Comparison of ENCODE assay signal across 18 mouse cellular contexts in genomic region chr4:83468208-83468607, GRCm38 (mm10). TPM values are rescaled to one million over a fixed set of nuclear protein-coding genes. Genes with fewer than 3 reads are reported as not detected.
DNase-seq lines count a peak whose midpoint lies in the region; ATAC-seq and TF ChIP-seq lines count a peak whose summit lies in the region.
"Had no signal": no experiment of that assay in that cellular context is flagged by ENCODE, and none has a peak within 500 bp of the region (broad histone marks: within the 10 kb centered on the region; RNA-seq: fewer than 3 reads in every experiment).

No protein-coding gene starts in this region.

- H3K4me3 ChIP-seq in forebrain, embryonic 15.5 days = no peak overlapping the region
- no peak overlapping the region for H3K4me3 ChIP-seq in forebrain, embryonic 12.5 days (replicated peaks)
- no peak overlapping the region for H3K4me3 ChIP-seq in midbrain, embryonic 14.5 days (replicated peaks; ENCODE audit: low read depth, low read length)
- no peak overlapping the region for H3K4me3 ChIP-seq in midbrain, postnatal 0 days (ENCODE audit: low read depth, low read length)
- H3K4me3 ChIP-seq: limb, embryonic 15.5 days; liver, embryonic 15.5 days had no signal

- H3K4me1 ChIP-seq in forebrain, embryonic 15.5 days = 0 out of 2 replicates have a peak, but pooled peaks cover 4% of the 10 kb centered on the region
- H3K4me1 ChIP-seq in forebrain, embryonic 12.5 days = no peaks in the 10 kb centered on the region
- no peaks in the 10 kb centered on the region for H3K4me1 ChIP-seq in midbrain, embryonic 14.5 days (ENCODE audit: control insufficient read depth, insufficient read depth, low read length)
- H3K4me1 ChIP-seq in midbrain, postnatal 0 days (ENCODE audit: insufficient read depth, low read length) = no peaks in the 10 kb centered on the region
- H3K4me1 ChIP-seq: limb, embryonic 15.5 days; liver, embryonic 15.5 days had no signal

- no peaks in the 10 kb centered on the region for H3K9me3 ChIP-seq in forebrain, embryonic 15.5 days
- no peaks in the 10 kb centered on the region for H3K9me3 ChIP-seq in forebrain, embryonic 12.5 days
- H3K9me3 ChIP-seq in midbrain, embryonic 14.5 days (ENCODE audit: control insufficient read depth, low read length) = no peaks in the 10 kb centered on the region
- H3K9me3 ChIP-seq in midbrain, postnatal 0 days (ENCODE audit: low read length) = no peaks in the 10 kb centered on the region
- H3K9me3 ChIP-seq: limb, embryonic 15.5 days; liver, embryonic 15.5 days had no signal

- DNase-seq in midbrain, embryonic 14.5 days = no peak
- DNase-seq in midbrain, postnatal 0 days (ENCODE audit: low spot score) = no peak
- DNase-seq in ZHBTc4 (ENCODE audit: low read depth, low spot score) = peak; percentile 46
- no peak for DNase-seq in left cerebral cortex, adult 18-20 months (ENCODE audit: low spot score in 2 of 2)
- DNase-seq in urinary bladder, postnatal 10 days (ENCODE audit: low spot score) = no peak
- DNase-seq: adrenal gland, postnatal 10 days; gastrocnemius, postnatal 25 days; kidney, adult 8-10 months; kidney, postnatal 25 days; right cerebral cortex, postnatal 14 days; spleen, adult 18-20 months; thymus, postnatal 36 days had no signal

- 77% methylated on average over 3 of the region's 3 CpGs for WGBS in forebrain, embryonic 15.5 days
- WGBS in forebrain, embryonic 12.5 days = 76% methylated on average over 3 of the region's 3 CpGs
- WGBS in midbrain, embryonic 14.5 days = 64% methylated on average over 3 of the region's 3 CpGs
- 53% methylated on average over 3 of the region's 3 CpGs for WGBS in midbrain, postnatal 0 days

- no peak overlapping the region for H3K9ac ChIP-seq in forebrain, embryonic 15.5 days (replicated peaks)
- H3K9ac ChIP-seq in forebrain, embryonic 12.5 days = no peak overlapping the region
- no peak overlapping the region for H3K9ac ChIP-seq in midbrain, embryonic 14.5 days (replicated peaks; ENCODE audit: low read length)
- no peak overlapping the region for H3K9ac ChIP-seq in midbrain, postnatal 0 days (replicated peaks; ENCODE audit: low read length, poor library complexity, severe bottlenecking)
- H3K9ac ChIP-seq: limb, embryonic 15.5 days; liver, embryonic 15.5 days had no signal

- ATAC-seq in forebrain, embryonic 15.5 days (replicated peaks) = peak; percentile 43; the same call in 1 of the 2 replicates
- no peak for ATAC-seq in forebrain, embryonic 12.5 days (ENCODE audit: low FRiP score)
- no peak for ATAC-seq in midbrain, embryonic 14.5 days (ENCODE audit: low FRiP score, low TSS enrichment)
- ATAC-seq in midbrain, postnatal 0 days (ENCODE audit: low FRiP score) = no peak
- ATAC-seq: activated CD4-positive, CD25-positive, alpha-beta regulatory T cell, adult 4 months; lung, postnatal 0 days had no signal

- TF ChIP-seq CTCF in midbrain, postnatal 0 days (IDR thresholded peaks at IDR 0.05) = no peak

- H3K27me3 ChIP-seq in forebrain, embryonic 15.5 days = no peaks in the 10 kb centered on the region
- no peaks in the 10 kb centered on the region for H3K27me3 ChIP-seq in forebrain, embryonic 12.5 days
- H3K27me3 ChIP-seq in midbrain, embryonic 14.5 days (ENCODE audit: control insufficient read depth, insufficient read depth, low read length) = no peaks in the 10 kb centered on the region
- no peaks in the 10 kb centered on the region for H3K27me3 ChIP-seq in midbrain, postnatal 0 days (ENCODE audit: insufficient read depth, low read length)
- H3K27me3 ChIP-seq: limb, embryonic 15.5 days; liver, embryonic 15.5 days had no signal

- no peak overlapping the region for H3K4me2 ChIP-seq in forebrain, embryonic 15.5 days (replicated peaks)
- H3K4me2 ChIP-seq in forebrain, embryonic 12.5 days = no peak overlapping the region
- H3K4me2 ChIP-seq in midbrain, embryonic 14.5 days (ENCODE audit: low read length) = no peak overlapping the region
- no peak overlapping the region for H3K4me2 ChIP-seq in midbrain, postnatal 0 days (ENCODE audit: low read depth, low read length, poor library complexity, severe bottlenecking)
- H3K4me2 ChIP-seq: limb, embryonic 15.5 days; liver, embryonic 15.5 days had no signal

- no peak overlapping the region for H3K27ac ChIP-seq in forebrain, embryonic 15.5 days (replicated peaks)
- H3K27ac ChIP-seq in forebrain, embryonic 12.5 days = no peak overlapping the region
- H3K27ac ChIP-seq in midbrain, embryonic 14.5 days (replicated peaks; ENCODE audit: low read depth, low read length) = 0 out of 2 replicates have a peak overlapping the region, but pooled peaks have one; percentile 13
- no peak overlapping the region for H3K27ac ChIP-seq in midbrain, postnatal 0 days (ENCODE audit: low read depth, low read length)
- H3K27ac ChIP-seq: limb, embryonic 15.5 days; liver, embryonic 15.5 days had no signal

- peaks cover 81% of the 10 kb centered on the region for H3K36me3 ChIP-seq in forebrain, embryonic 15.5 days
- peaks cover 88% of the 10 kb centered on the region for H3K36me3 ChIP-seq in forebrain, embryonic 12.5 days (replicated peaks)
- peaks cover 88% of the 10 kb centered on the region for H3K36me3 ChIP-seq in midbrain, embryonic 14.5 days (ENCODE audit: control insufficient read depth, insufficient read depth, low read length)
- peaks cover 27% of the 10 kb centered on the region for H3K36me3 ChIP-seq in midbrain, postnatal 0 days (ENCODE audit: insufficient read depth, low read length)

RNA-seq across cellular contexts. Expression of gene Psip1, which starts 18.1 kb away (rescaled TPM):
- polyA plus RNA-seq in forebrain, embryonic 15.5 days (2015; fragmentation: Nextera tagmentation; extraction: Ambion mirVana) = 290 and 317 TPM in 2 replicates
- 488 and 520 TPM in 2 replicates for polyA plus RNA-seq in forebrain, embryonic 12.5 days (2016; fragmentation: Nextera tagmentation; extraction: Ambion mirVana)
- 381 and 396 TPM in 2 replicates for polyA plus RNA-seq in midbrain, embryonic 14.5 days (2014; fragmentation: Nextera tagmentation; extraction: Ambion mirVana)
- total RNA-seq in midbrain, postnatal 0 days (2014; rRNA removed) = 206 and 254 TPM in 2 replicates
- 273 and 320 TPM in 2 replicates for polyA plus RNA-seq in midbrain, postnatal 0 days (2015; fragmentation: Nextera tagmentation; extraction: Ambion mirVana)
- total RNA-seq in left cerebral cortex, adult 18-20 months (2021) = 100 to 1,000 TPM; 207 to 210 TPM

RNA-seq across cellular contexts. Expression of gene Snapc3, which starts 50.7 kb away (rescaled TPM):
- polyA plus RNA-seq in forebrain, embryonic 15.5 days (2015; fragmentation: Nextera tagmentation; extraction: Ambion mirVana) = 100 and 101 TPM in 2 replicates
- polyA plus RNA-seq in forebrain, embryonic 12.5 days (2016; fragmentation: Nextera tagmentation; extraction: Ambion mirVana) = 79.9 and 80.7 TPM in 2 replicates
- 86.8 and 87.3 TPM in 2 replicates for polyA plus RNA-seq in midbrain, embryonic 14.5 days (2014; fragmentation: Nextera tagmentation; extraction: Ambion mirVana)
- total RNA-seq in midbrain, postnatal 0 days (2014; rRNA removed) = 38.0 and 40.5 TPM in 2 replicates
- 33.3 and 33.9 TPM in 2 replicates for polyA plus RNA-seq in midbrain, postnatal 0 days (2015; fragmentation: Nextera tagmentation; extraction: Ambion mirVana)
- 10 to 100 TPM; 37.6 to 38.5 TPM for total RNA-seq in left cerebral cortex, adult 18-20 months (2021)

RNA-seq across cellular contexts. Expression of gene Ccdc171, which starts 57.1 kb away (rescaled TPM):
- 5.5 and 5.7 TPM in 2 replicates for polyA plus RNA-seq in forebrain, embryonic 15.5 days (2015; fragmentation: Nextera tagmentation; extraction: Ambion mirVana)
- 6.0 and 8.3 TPM in 2 replicates for polyA plus RNA-seq in forebrain, embryonic 12.5 days (2016; fragmentation: Nextera tagmentation; extraction: Ambion mirVana)
- 3.5 and 4.7 TPM in 2 replicates for polyA plus RNA-seq in midbrain, embryonic 14.5 days (2014; fragmentation: Nextera tagmentation; extraction: Ambion mirVana)
- total RNA-seq in midbrain, postnatal 0 days (2014; rRNA removed) = 4.2 and 7.1 TPM in 2 replicates
- polyA plus RNA-seq in midbrain, postnatal 0 days (2015; fragmentation: Nextera tagmentation; extraction: Ambion mirVana) = 1.7 and 2.0 TPM in 2 replicates
- 1 to 10 TPM; 4.9 to 5.8 TPM for total RNA-seq in left cerebral cortex, adult 18-20 months (2021)
